Mouse (Mus musculus) ES-E14 (cell line): ENCODE results near the gene Map6. TPM values are rescaled to one million over a fixed set of nuclear protein-coding genes. Genes with fewer than 3 reads are reported as not detected.

ENCODE experiments used
- DNase-seq: peaks from one replicate; pipeline ENCODE4 v3.0.0-alpha.2; 2013; ENCODE audit warnings: low read depth, low spot score
- H3K27ac ChIP-seq: 2 replicates; pipeline ENCODE4 v1.5.1; 2012; ENCODE audit warnings: low read depth, mild to moderate bottlenecking, low read length, moderate library complexity, mixed read lengths; ENCODE audit not compliant: poor library complexity, insufficient read depth, severe bottlenecking
- H3K36me3 ChIP-seq: 2 replicates; pipeline ENCODE4 v1.6.1; 2012; ENCODE audit warnings: mild to moderate bottlenecking, low read length, moderate library complexity, mixed read lengths; ENCODE audit not compliant: control insufficient read depth, poor library complexity, insufficient read depth, severe bottlenecking
- H3K4me1 ChIP-seq, 2 experiments: fragments of 150-350 bp in 1 of 2; sonication (generic) in 1 of 2; 2 replicates each; pipeline ENCODE4 v1.6.1; 2012; ENCODE audit warnings: low read length in 2 of 2, mild to moderate bottlenecking in 1 of 2, mixed read lengths in 1 of 2; ENCODE audit not compliant: control insufficient read depth in 2 of 2, insufficient read depth in 2 of 2, poor library complexity in 1 of 2
- H3K4me3 ChIP-seq, 2 experiments: fragments of 150-350 bp in 1 of 2; sonication (generic) in 1 of 2; 2 replicates each; pipeline ENCODE4 v1.5.1; 2012; ENCODE audit warnings: low read length in 2 of 2, low read depth in 1 of 2, mild to moderate bottlenecking in 1 of 2, mixed read lengths in 1 of 2; ENCODE audit not compliant: insufficient read depth in 1 of 2, poor library complexity in 1 of 2, severe bottlenecking in 1 of 2
- H3K9ac ChIP-seq: 2 replicates; pipeline ENCODE4 v1.6.1; 2012; ENCODE audit warnings: low read depth, mild to moderate bottlenecking, low read length, mixed read lengths; ENCODE audit not compliant: poor library complexity, insufficient read depth, severe bottlenecking
- H3K9me3 ChIP-seq: fragments of 150-350 bp; sonication (generic); 2 replicates; pipeline ENCODE4 v1.6.1; 2012; ENCODE audit warnings: low read depth, mild to moderate bottlenecking, low read length; ENCODE audit not compliant: control insufficient read depth, insufficient read depth
- CHD2 ChIP-seq: IDR thresholded peaks from 2 replicates; pipeline ENCODE4 v1.6.1; 2014; ENCODE audit warnings: mild to moderate bottlenecking, low read depth, low read length, inconsistent platforms
- HCFC1 ChIP-seq: IDR thresholded peaks from 2 replicates; pipeline ENCODE4 v1.6.1; 2012; ENCODE audit warnings: low read length, inconsistent platforms, borderline replicate concordance; ENCODE audit not compliant: insufficient read depth
- MAFK ChIP-seq: IDR thresholded peaks from 2 replicates; pipeline ENCODE4 v1.6.1; 2014; ENCODE audit warnings: mild to moderate bottlenecking, low read depth, low read length, inconsistent platforms; ENCODE audit not compliant: insufficient read depth
- ZC3H11A ChIP-seq: IDR thresholded peaks from 2 replicates; pipeline ENCODE4 v1.6.1; 2012; ENCODE audit warnings: low read depth, mild to moderate bottlenecking, inconsistent platforms, low read length, borderline replicate concordance
- ZNF384 ChIP-seq: IDR thresholded peaks from 2 replicates; pipeline ENCODE4 v1.6.1; 2012; ENCODE audit warnings: low read depth, low read length, inconsistent platforms
- in situ Hi-C, 2 experiments: fragments of 600-800 bp; cut with MboI; formaldehyde crosslinking; loops; one replicate each; pipeline ENCODE4 v1.15.1; 2025; ENCODE audit warnings: low sequenced_read_pairs in 2 of 2, inconsistent platforms in 1 of 2; ENCODE audit not compliant: unreplicated experiment in 2 of 2
- total RNA-seq: library from RNA; depleted of rRNA; stranded (reverse); fragments of 300-350 nt; gene quantifications from 2 replicates; pipeline ENCODE4 v1.2.3, GENCODE M21; 2012

The Map6 gene
- total RNA-seq, 1 experiment: 13.5 TPM

DNA sequence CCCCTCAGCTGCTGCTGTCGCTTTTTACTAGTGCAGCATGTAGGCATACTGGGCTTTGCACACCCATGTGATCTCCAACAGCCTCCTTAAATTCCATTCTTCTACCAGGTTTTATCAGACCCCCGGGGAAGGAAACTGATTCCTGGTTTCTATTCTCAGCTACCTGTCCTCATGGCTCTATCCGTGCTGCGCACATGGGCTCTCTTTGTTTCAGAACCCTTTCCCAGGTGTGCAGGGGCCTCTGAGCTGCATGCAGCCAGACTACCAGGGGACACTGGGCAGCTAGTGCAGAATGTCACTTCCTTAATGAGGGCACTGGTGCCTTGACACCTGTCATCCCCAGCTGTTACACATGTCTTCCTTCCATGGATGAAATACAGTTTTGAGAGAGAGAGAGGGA lies 44.8 kb downstream of the Map6 start:
- no peak overlapping the region for H3K4me3 ChIP-seq
- H3K4me1 ChIP-seq: no peaks in the 10 kb centered on the region
- in situ Hi-C loops: no loop called here

DNA sequence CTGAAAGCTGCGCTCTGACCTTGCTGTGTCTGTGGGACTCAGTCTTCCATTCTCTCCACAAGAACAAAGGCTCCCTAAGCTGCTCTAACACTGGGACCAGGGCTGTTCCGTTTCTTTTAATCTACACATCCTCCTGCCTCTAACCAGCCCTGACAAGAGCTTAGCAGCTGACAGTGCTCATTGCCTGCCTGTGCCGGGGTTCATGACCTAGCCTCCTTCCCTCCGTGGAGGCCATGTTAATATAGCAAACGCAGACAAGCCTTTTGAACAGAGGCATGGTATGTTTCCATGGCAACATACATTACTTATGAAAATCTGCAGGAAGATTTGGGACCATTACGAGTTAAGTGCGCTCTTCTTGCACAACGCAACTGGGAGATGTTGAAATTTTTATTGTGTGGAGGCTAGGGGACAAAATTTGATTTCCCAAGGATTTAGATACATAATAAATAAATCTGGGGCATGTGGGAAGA lies 45.5 kb downstream of the Map6 start:
- in situ Hi-C loops: no loop called here
- no peak for TF ChIP-seq ZC3H11A
- TF ChIP-seq CHD2: no peak
- no peak for TF ChIP-seq MAFK
- no peak for TF ChIP-seq ZNF384
- TF ChIP-seq HCFC1: no peak
- Histone ChIP-seq H3K9ac (no peak overlapping the region), H3K9me3 (no peaks in the 10 kb centered on the region), H3K36me3 (0 out of 2 replicates have a peak, but pooled peaks cover 4% of the 10 kb centered on the region), H3K27ac (no peak overlapping the region), H3K4me1 (no peaks in the 10 kb centered on the region), H3K4me3 (no peak overlapping the region)
- no peak for DNase-seq

More for the DNA sequence above, 44.8 kb downstream of the Map6 start:
- 0 out of 2 replicates have a peak, but pooled peaks cover 4% of the 10 kb centered on the region for H3K36me3 ChIP-seq
- no peak for TF ChIP-seq ZC3H11A
- no peak for TF ChIP-seq MAFK
- DNase-seq: no peak
- H3K9me3 ChIP-seq: no peaks in the 10 kb centered on the region
- no peak overlapping the region for H3K27ac ChIP-seq
- no peak overlapping the region for H3K9ac ChIP-seq

DNA sequence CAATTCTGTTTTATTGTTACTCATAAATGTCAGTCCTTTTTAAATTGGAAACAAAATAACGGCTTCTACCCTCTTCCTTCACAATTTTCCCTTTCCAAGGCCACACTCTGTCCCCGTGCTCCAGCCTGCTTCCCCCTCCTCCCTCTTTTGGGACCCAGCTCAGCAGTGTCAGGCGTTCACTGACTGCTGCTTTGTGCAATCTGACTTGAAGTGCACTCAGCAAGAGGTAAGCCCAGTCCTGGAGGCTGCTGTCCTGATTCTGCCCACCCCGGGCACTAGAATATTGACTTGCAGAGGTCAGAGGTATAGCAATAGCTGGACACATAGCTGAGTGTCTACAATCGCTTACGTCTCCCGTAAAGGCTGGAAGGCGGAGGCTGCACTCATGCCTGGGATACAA lies 46.0 kb downstream of the Map6 start:
- in situ Hi-C loops: no loop called here
- TF ChIP-seq ZC3H11A (no peak), CHD2 (no peak), MAFK (no peak), HCFC1 (no peak), ZNF384 (no peak)
- no peaks in the 10 kb centered on the region for H3K4me1 ChIP-seq

DNA sequence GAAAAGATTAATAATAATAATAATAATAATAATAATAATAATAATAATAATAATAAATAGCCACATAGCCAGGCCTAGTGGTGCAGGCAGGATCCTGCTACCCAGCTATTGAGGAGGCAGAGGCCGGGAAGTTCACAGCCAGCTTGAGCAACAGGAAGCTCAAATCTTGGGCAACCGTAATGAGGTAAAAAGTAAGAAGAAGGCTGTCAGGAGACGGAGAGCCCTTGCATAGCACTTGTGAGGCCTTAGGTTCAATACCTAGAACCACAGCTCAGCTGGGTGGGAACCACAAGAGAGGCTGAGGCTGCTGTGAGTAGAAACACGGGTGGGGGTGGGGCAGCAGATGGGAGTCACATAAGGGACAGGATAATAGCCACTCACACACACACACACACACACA lies 47.3 kb downstream of the Map6 start:
- Histone ChIP-seq H3K9me3 (no peaks in the 10 kb centered on the region), H3K27ac (no peak overlapping the region), H3K9ac (no peak overlapping the region), H3K4me3 (no peak overlapping the region), H3K4me1 (no peaks in the 10 kb centered on the region), H3K36me3 (0 out of 2 replicates have a peak, but pooled peaks cover 4% of the 10 kb centered on the region)
- in situ Hi-C loops: no loop called here
- TF ChIP-seq ZNF384 (no peak), CHD2 (no peak), ZC3H11A (no peak), HCFC1 (no peak)
- DNase-seq: no peak

More for the DNA sequence above, 46.0 kb downstream of the Map6 start:
- DNase-seq: no peak
- 0 out of 2 replicates have a peak, but pooled peaks cover 4% of the 10 kb centered on the region for H3K36me3 ChIP-seq
- H3K9me3 ChIP-seq: no peaks in the 10 kb centered on the region
- no peak overlapping the region for H3K27ac ChIP-seq
- no peak overlapping the region for H3K9ac ChIP-seq
- no peak overlapping the region for H3K4me3 ChIP-seq

DNA sequence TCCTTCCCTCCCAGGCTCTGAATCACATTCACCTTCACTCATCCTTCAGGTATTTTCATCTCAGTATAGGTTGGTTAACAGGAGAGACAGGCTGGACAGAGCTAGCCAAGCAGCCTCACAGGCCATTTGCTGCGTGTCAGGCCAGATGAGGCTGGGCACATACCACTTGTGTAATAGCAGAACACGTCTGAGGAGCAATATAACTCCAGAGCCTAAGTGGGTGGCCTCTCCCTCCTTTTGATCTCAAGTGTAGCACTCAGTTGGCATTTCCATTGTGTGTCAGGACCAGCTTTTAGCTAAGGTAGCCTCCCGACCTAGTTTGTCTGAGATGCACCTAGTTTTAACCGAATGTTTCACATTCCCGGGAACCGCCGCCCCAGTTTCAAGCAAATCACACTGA lies 49.0 kb downstream of the Map6 start:
- H3K9me3 ChIP-seq: no peaks in the 10 kb centered on the region
- H3K4me3 ChIP-seq: no peak overlapping the region
- 0 out of 2 replicates have a peak, but pooled peaks cover 4% of the 10 kb centered on the region for H3K36me3 ChIP-seq
- H3K9ac ChIP-seq: no peak overlapping the region
- TF ChIP-seq HCFC1 (no peak), MAFK (no peak), ZC3H11A (no peak), CHD2 (no peak), ZNF384 (no peak)
- H3K4me1 ChIP-seq: peaks cover 0 to 2% of the 10 kb centered on the region in 2 experiments; a peak in 1 of 4 replicates
- no peak for DNase-seq
- in situ Hi-C loops: no loop called here
- H3K27ac ChIP-seq: no peak overlapping the region
